Mouse (Mus musculus): ENCODE data around the gene Bik.

The Bik gene

DNA sequence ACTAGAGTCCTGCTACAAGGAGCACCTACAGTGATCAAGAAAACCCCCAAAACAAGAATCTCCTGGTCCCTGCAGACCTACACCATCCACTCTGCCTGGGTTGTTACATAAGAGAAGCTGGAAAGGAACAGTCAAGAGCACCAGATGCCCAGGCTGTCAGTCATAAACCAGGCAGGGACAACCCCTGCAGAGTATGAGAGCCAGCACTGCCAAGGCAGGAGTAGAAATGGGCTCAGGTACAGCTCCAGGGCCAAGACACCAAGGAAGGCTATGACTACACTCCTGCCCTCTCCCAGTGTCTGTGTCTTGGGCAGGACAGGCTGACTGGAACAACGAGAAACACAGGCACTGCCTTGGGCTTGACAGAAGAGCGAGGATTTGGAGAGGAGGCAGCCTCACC is 23.5 kb downstream of the Bik start:
- peak; percentile 19 to 37 for DNase-seq

DNA sequence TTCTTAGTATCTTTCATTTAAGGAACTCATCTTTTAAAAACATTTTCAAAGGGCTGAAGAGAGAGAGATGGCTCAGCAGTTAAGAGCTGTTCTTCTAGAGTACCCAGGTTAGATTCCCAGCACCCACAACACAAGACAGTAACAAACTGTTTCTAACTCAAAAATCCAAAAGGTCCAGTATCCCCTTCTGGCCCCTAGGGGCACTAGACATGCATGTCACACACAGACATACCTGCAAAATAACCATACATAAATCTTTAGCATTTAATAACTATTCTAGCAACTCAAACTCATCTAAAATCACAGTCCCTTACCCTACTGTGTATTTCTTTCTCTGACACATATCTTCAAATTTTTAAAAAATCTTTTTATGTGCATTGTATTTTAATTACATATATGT is 27.2 kb downstream of the Bik start:
- DNase-seq: no peak

DNA sequence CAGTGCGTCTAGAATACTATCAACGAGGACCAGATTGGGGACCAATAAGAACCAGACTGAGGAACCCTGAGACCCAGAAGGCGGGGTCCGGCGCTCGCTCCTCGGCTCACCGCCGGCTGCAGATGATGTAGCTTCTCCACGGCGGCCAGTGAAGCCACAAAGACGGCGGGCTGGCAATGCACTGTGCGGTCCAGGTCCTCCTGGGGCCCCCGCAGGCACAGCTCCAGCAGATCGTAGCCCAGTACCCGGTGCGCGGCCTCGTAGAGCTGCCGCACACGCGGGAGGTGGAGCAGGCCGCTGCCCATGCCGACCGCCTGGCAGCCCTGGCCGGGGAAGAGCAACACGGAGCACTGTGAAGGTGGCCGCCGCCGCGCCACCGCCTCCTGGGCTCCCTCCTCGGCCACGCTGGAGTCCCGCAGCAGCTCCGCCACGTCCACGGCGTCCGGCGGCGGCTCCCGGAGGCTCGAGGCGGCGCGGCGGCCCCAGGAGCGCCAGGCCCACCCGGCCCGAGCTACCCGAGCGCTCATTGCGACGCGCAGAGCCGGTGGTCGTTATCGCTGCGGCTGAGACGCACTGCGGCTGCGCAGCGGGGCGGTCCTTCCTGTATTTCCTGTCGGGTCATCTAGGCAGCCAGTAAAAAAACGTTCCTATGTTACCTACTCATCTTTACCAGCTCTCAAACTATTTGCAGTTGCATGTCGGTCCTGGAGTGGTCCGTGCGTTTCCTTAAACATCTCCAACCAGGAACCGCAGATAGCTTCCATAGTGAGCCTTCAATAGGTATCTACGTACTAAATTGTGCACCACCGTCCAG is 28.7 kb downstream of the Bik start:
- DNase-seq: peak; percentile 91 to 92

DNA sequence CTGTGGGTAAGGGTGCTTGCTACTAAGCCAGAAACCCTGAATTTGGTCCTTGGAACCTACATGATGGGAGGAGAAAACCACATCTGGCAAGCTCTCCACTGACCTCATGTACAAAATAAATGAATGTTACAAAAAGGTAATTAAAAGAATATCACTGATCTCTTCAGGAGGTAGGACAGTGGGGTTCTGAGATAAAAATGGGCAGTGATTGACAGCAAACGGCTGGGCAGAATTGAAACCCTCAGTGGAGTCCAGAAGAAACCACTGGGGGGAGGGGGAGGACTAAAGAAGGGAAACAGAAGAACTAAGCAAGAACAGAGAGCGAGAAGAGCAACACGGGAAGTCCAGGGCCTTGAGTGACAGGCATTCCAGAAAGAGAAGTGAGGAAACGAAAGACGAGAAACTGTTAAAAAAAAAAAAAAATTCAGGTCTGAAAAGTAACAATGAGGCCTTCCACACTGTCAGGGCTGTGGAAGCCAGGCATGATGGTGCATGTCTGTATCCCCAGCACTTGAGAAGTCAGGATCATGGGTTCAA is 34.3 kb downstream of the Bik start:
- DNase-seq: no peak

DNA sequence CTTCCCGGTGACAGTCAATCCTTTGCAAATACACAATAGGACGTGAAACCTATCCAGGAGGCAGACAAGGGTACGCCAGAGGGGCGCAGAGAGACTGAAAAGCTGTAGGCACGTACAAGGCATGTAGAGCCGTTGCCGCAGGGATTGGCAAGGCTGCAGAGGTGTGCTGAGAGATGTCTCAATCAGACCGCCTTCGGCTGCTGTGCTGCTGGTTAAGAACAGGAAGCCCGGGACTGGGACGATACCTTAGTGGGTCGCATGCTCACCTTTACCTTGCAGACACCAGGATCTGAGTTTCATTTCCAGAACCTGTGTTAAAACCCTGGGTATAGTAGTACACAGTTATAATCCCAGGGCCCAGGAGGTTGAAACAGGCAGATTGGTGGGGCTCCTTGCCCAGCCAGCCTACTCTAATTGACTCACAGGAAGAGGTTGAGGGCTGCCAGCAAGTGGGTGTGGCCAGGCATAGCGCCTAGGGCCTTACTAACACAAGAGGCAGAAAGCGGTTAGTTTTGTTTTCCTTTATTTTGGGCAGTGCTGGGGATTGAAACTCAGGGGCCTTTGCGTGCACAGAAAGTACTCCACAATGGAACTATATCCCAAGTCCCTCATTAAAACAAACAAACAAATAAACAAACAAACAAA is 36.1 kb downstream of the Bik start:
- DNase-seq: peak; percentile 41 to 66

DNA sequence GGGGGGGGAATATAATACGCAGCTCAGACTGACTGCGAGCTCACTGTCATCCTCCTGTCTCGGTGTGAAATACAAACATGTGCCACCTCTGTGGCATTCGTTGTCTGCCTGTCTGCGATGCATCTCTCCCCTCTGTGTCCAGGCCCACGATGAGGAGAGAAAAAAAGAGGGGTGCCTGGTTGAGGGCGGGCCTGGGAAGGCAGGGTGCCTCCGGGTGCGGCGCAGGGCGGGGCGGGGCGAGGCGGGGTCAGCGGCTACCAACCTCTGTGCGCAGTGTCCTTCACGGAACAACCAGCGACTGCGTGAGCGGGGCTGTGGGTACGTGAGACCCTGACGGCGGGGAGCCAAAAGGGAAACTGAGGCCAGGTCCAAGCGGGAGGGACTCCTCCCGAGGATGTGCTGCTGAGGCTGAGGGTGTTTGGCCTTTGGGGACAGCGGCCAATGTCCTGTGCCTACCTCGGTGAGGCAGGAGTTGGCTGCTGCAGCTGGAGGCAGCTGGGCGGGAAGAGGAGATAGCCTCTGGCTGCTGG is 36.7 kb downstream of the Bik start, which contains the start of the genes Tspo and Mcat:
Gene Tspo, plus strand, starts transcription at position 266 of the 530 bp plus-strand sequence.
Gene Mcat, minus strand, starts transcription at position 461 of the 530 bp plus-strand sequence.
- peak in 1 of 2 experiments; percentile 22 for DNase-seq

DNA sequence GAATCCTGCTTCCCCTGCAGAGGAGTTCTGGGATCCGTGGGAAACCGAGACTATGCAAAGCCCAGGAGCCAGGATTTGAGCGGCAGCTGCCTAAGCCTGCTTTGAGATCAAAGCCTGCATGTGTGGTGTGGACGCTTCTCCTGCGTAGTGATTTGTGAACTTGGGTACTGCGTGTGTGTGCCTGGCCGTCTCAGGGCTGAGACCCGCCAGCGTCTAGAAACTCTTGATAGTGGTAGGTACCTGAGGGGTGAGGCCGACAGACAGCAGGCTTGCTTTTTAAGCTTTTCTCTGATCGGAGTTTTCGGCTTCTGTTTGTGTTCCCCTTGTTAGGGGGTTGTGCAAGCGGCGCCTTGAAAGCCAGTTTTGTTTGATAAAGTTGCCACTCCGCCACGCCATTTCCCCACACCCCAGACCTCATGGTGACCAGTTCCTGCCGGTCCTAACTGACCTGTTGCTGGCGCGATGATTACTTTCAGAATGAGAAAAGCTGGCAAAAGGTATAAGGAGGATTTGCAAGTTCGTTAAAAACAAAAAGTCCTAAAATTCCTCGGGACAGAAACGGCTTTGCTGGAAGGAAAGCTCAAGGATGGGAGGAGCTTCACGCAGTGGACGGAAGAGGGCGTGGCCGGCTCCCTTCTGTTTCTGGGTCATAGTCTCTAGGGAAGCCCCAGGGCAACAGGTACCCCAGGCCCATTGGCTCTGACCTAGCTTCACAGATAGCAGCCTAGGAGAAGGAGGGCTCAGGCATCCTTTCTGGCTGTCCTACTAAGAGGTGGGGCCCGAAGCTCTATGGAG is 37.4 kb downstream of the Bik start:
- DNase-seq: no peak

DNA sequence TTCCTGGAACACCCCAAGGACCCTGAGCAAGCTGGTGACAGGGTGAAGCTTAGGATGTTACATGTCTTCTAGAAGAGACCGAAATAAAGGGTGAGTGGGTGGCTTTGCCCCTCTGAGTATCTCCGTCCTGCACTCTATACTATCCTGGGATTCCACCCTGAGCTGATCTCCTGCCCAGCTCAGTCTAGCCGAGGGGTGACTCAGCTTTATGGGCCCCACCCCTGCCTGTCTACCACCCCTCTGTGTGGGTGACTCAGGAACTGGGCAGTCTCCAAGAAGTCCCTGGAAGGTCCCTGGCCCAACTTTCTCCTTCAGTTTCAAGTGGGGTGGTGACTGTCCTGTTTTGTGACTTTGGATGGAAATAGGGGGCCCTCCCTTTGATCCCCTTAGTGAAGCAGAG is 38.8 kb downstream of the Bik start:
- no peak for DNase-seq

DNA sequence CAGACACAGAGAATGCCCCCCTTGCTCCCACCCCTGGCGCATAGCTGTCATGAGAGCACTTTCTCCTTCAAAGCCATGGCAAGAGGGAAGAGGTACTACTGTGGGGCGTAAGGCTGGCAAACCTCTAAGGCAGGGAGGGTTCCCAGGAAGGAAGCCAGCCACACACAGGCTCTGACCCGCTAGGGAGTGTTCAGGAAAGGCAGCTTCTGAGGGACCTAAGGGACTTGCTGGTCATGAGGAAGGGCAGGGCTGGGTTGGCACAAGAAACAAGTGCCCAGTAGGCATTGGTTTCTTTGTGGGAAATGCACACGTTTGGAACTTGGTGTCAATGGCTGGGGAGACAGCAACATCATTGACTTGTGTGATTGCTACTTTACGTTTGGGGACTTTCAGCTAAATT is 39.3 kb downstream of the Bik start:
- no peak for DNase-seq

DNA sequence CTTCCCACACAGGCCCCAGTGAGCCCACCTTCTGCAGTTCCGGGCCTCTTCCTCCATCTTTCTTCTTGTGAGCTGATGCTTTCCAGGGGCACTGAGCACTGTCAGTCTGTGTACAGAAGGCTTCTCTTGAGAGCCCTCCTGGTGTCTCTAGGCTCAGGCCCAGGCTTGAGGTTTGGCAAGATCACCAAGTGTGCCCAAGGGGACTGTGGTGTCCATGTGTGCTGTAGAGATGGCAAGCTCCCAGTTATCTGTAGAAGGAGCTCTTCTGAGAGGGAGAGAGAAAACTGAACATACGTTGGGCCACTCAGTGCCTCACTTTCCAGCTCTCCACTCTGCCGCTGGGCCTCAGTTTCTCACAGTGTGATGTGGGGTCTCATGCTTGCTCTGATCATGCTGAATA is 41.1 kb downstream of the Bik start:
- DNase-seq: no peak

DNA sequence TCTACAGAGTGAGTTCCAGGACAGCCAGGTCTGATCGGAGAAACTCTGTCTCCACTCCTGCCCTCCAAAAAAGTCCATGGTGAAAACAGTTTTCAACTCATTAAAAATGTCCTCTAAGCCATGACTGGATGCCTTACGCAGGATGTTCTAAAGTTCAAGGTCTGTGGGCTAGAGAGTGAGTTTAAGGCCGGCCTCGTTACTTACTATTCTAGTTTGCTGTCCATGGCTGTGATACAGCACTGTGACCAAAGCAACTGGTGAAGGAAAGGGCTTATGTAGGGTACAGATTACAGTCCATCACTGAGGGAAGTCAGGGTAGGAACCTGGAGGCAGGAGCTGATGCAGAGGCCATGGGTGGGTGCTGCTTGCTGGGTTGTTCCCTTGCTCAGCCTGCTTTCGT is 41.9 kb downstream of the Bik start:
- no peak for DNase-seq

DNA sequence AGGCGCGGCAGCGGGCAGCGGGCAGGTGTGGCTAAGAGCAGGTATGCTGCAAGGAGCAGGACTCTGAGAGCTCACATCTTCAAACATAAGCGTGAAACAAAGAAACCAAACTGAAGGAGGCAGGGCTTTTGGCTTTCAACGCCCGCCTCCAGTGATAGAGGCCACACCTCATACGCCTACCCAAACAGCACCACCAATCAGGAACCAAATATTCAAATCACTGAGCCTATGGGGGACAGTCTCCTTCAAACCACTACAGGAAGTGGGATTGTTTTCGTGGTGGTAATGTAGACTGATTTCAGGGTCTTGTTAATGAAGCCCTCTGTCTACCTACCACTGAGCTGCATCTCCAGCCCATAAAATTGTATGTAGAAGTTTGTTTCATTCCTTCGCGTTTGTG is 43.0 kb downstream of the Bik start:
- DNase-seq: no peak

DNA sequence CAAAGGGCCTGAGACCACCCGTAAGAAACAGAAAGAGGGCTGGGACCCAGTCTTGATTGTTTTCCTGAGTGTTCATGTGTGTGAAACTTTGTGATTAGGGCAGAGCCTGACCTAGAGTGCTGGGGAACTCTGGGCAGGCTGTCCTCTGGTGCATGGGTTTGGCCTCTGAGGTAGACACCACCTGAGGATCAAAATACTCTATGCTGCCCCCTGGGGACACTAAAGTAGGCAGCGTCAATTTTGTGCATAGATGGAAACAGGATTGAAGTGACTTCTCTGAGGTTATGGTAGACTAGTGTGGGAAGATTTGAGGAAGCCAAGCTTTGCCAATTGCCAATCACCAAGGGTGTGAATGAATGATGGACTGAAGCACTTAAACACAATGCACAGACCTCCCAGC is 44.0 kb downstream of the Bik start:
- no peak for DNase-seq

DNA sequence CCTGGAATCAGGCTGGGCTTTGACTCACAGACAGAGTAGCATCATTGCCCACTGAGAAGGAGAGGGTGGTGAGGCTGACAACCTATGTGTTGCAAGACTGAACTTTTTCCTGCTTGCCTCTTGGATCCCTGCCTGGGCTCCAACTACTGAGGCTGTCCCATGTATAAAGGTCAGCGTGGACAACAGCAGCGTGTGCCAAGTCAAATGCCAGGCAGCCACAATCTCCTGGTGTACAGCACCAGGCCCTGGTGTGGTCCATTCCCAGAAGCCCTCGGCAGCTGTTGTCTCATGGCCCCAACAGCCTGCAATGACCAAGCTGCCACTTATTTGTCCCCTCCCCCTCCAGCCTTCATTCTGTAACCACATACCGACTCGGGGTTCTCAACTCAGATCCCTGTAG is 45.0 kb downstream of the Bik start:
- DNase-seq: no peak

DNA sequence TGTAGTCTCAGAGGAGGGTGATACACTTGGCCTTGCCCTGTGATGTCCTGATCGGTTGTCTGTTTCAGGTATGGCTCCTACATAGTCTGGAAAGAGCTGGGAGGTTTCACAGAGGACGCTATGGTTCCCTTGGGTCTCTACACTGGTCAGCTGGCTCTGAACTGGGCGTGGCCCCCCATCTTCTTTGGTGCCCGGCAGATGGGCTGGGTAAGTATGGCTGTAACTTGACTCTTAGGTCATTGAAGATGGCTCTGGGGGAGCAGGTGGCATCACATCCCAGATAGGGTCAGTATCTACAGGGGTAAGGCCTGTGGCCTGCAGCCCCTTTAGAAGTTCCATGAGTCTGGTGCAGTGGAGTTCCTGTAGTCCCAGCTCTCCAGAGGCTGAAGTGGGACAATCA is 45.5 kb downstream of the Bik start:
- DNase-seq: no peak

DNA sequence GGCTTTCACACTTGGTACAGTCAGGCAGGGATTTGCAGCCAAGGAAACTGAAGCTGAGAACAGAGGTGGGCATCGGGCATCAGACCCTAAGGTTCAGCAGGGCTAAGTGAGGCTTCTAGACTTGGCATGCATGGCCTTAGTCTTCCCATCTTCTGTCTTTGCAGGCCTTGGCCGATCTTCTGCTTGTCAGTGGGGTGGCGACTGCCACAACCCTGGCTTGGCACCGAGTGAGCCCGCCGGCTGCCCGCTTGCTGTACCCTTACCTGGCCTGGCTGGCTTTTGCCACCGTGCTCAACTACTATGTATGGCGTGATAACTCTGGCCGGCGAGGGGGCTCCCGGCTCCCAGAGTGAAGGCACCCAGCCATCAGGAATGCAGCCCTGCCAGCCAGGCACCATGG is 46.9 kb downstream of the Bik start:
- peak; percentile 59 to 77 for DNase-seq

DNA sequence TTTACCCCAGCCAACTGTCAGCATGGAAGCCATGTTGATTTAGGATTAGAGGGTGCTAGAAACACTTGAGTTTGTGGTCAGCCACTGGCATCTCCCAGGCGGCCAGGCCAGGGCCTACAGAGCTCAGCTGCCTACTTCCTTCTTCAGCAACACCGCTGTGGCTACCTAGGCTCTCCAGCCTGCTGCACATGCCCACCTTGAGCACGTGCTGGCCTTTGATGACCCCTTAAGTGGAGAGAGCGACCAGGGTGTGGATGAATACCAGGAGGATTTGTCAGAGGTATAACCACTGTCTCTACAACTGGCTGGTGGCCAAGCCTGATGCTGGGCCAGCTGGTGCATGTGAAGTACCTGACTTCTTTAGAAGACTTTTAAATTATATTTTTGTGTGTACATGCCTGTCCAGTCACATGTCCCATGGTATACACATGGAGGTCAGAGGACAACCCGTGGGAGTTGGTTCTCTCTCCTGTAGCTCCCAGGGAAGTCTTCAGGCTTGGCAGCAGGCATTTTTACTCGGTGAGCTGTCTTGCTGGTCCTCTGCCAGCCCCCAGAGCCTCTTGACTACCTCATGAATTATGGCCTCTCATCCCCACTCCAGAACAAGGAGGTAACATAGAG is 48.2 kb downstream of the Bik start:
- DNase-seq: peak in 1 of 2 experiments; percentile 21

DNA sequence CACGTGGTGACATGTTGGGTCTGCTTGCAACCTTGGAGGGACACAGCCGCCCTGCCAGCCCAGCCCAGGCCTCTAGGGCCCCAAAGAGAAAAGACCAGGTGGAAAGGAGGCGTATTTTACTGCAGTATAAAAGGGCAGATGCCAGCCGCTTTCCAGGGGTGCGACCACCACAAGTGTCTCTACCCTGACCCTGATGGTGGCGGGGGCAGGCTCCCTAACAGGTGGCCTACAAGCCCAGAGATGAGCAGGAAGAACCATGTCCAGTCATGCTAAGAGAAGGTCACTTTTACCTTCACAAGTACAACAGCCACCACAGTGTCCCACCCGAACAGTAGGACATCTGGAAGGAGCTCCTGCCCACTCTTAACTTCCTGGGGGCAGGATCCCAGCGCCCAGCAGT is 48.9 kb downstream of the Bik start:
- DNase-seq: no peak

DNA sequence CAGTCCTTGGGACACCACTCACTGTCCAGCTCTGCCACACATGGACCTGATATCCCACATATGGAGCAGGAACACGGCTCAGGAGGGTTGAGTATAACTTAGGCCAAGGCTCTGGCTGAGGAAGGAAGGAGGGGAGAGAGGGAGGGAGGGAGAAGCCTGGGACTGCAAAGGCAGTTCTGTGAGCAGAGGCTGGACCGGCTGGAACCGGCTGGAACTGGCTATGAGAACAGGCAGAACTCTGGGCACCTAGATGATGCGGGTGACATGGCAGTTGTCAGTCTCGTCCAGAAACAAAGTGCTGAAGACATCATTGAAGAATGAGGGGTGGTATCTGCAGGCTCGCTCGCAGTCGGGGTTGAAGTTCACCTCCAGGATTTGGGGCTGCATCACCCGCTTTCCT is 50.0 kb downstream of the Bik start:
- DNase-seq: no peak

DNA sequence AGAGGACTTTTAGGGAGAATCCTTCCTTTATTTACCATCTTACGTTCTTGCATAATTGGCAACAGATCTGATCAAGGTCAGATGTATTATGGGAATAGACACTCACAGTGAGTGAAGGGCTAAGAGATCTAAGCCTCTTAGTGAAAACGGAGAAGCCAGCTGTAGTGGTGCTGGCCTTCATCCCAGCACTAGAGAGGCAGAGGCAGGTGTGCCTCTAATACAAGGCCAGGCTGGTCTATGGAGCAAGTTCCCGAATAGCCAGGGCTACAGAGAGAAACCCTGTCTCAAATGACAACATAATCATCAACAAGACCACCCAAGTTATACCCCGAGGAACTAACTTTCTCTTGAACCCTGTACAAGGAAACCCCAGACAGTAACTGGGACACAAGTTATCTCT is 56.3 kb downstream of the Bik start:
- no peak for DNase-seq

DNA sequence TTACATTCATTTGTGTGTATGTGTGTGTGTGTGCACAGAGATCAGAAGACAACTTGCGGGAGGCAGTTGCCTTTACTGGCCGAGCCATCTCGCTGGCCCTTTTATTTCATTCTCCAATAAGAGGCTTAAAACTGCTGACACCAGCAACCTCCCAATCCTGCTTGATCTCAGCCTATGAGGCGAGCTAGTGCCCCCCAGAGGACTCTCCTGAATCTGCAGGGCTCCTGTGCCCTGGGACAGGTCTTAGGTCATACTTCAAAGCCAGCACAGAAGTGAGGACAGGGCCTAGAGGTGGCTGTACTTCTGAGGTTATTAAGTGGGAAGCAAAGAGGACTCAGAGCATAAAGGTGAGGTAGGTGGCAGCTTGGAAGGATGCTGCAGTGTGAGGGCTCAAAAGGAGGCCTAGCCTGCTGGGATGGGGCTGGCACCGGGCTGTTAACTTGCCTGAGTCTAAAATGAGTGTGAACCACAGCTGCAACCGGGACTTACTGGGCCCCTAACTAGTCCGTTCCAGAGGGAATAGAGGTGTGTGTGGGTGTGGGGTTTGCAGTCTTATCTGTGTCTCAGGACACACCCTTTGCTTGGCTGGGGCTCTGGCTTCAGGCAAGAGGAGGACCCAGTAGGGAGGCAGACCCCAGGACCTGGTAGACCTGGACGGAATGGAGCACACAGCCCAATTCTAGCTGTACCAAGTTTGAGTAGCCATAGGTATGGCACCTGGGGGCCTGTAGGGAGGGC is 56.9 kb downstream of the Bik start:
- peak; percentile 20 to 54 for DNase-seq

DNA sequence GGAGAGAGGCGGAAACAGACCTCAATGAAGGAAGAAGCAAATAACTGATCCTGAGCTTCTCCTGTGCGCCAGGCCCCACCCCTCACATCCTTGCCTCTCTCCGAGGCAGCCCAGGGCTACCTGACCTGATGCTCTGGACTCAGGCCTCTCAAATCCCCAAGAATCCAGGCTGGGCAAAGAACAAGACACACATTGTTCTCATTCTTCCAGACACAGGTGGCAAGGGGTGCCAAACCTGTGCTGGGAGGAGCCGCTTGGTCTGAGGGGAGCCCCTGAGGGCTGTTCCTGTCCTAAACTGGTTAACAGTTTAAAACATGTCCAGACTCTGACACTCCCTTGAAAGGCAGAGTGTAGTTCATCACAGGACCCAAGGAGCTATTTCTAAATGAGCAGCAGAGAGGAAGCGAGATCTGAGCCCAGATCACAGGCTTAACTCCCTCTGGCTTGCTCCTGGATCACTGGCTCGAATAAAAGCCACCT is 58.1 kb downstream of the Bik start:
- no peak for DNase-seq

All from cerebellum, postnatal 25 days (tissue).